ENCODE assay signal across 10 mouse cellular contexts in genomic region chr1:82285461-82286189, GRCm38 (mm10). TPM values are rescaled to one million over a fixed set of nuclear protein-coding genes. Genes with fewer than 3 reads are reported as not detected.
DNase-seq lines count a peak whose midpoint lies in the region; ATAC-seq and TF ChIP-seq lines count a peak whose summit lies in the region.
"Had no signal": no experiment of that assay in that cellular context is flagged by ENCODE, and none has a peak within 500 bp of the region (broad histone marks: within the 10 kb centered on the region; RNA-seq: fewer than 3 reads in every experiment).

No protein-coding gene starts in this region.

- H3K4me3 ChIP-seq in heart, embryonic 11.5 days (ENCODE audit: low read depth, low read length), result peak overlapping the region; percentile 76
- peak overlapping the region; percentile 70 for H3K4me3 ChIP-seq in hindbrain, embryonic 12.5 days
- peak overlapping the region; percentile 44 for H3K4me3 ChIP-seq in midbrain, embryonic 13.5 days (replicated peaks)

- no peaks in the 10 kb centered on the region for H3K9me3 ChIP-seq in heart, embryonic 11.5 days (replicated peaks; ENCODE audit: control insufficient read depth, low read length)
- H3K9me3 ChIP-seq in hindbrain, embryonic 12.5 days (replicated peaks), result no peaks in the 10 kb centered on the region
- H3K9me3 ChIP-seq in midbrain, embryonic 13.5 days, result no peaks in the 10 kb centered on the region

- H3K4me1 ChIP-seq in heart, embryonic 11.5 days (ENCODE audit: control insufficient read depth, insufficient read depth, low read length), result peaks cover 30% of the 10 kb centered on the region
- peaks cover 54% of the 10 kb centered on the region for H3K4me1 ChIP-seq in hindbrain, embryonic 12.5 days
- peaks cover 76% of the 10 kb centered on the region for H3K4me1 ChIP-seq in midbrain, embryonic 13.5 days (replicated peaks)

- H3K27me3 ChIP-seq in heart, embryonic 11.5 days (ENCODE audit: control insufficient read depth, insufficient read depth, low read length), result peaks cover 3% of the 10 kb centered on the region
- H3K27me3 ChIP-seq in hindbrain, embryonic 12.5 days, result no peaks in the 10 kb centered on the region
- no peaks in the 10 kb centered on the region for H3K27me3 ChIP-seq in midbrain, embryonic 13.5 days

- TF ChIP-seq CTCF in brain, embryonic 14.5 days (IDR thresholded peaks at IDR 0.05; ENCODE audit: borderline replicate concordance, extremely low read depth, insufficient read depth, insufficient read length), result no peak

- DNase-seq in heart, postnatal 14 days, result no peak
- peak; percentile 47 for DNase-seq in brain, embryonic 14.5 days (ENCODE audit: low read depth)
- DNase-seq in urinary bladder, adult 18-20 months (ENCODE audit: low spot score in 2 of 2), result no peak
- no peak for DNase-seq in layer of hippocampus, adult 9-10 months (ENCODE audit: low spot score)

- ATAC-seq in heart, embryonic 11.5 days (replicated peaks; ENCODE audit: insufficient number of reproducible peaks, low FRiP score, low TSS enrichment), result no peak
- ATAC-seq in hindbrain, embryonic 12.5 days (ENCODE audit: low FRiP score), result no peak
- ATAC-seq in midbrain, embryonic 13.5 days, result no peak
- no peak for ATAC-seq in inflammation-experienced regulatory T-cells, adult 6 months

- H3K4me2 ChIP-seq in heart, embryonic 11.5 days, result peak overlapping the region; percentile 81
- peak overlapping the region; percentile 64 for H3K4me2 ChIP-seq in hindbrain, embryonic 12.5 days (replicated peaks)
- H3K4me2 ChIP-seq in midbrain, embryonic 13.5 days (replicated peaks), result peak overlapping the region; percentile 82

- TF ChIP-seq POLR2A in brain, embryonic 14.5 days (IDR thresholded peaks at IDR 0.05; ENCODE audit: borderline replicate concordance, extremely low read depth, insufficient read depth, insufficient read length, poor library complexity, severe bottlenecking), result no peak

- H3K27ac ChIP-seq in heart, embryonic 11.5 days (ENCODE audit: low read depth, low read length), result peak overlapping the region; percentile 73
- H3K27ac ChIP-seq in hindbrain, embryonic 12.5 days, result peak overlapping the region; percentile 68; the same call in 1 of the 2 replicates
- peak overlapping the region; percentile 49; the same call in 1 of the 2 replicates for H3K27ac ChIP-seq in midbrain, embryonic 13.5 days

- WGBS in heart, embryonic 11.5 days (ENCODE audit: insufficient replicate concordance), result 34% methylated on average over 5 of the region's 5 CpGs
- WGBS in hindbrain, embryonic 12.5 days, result 12% methylated on average over 5 of the region's 5 CpGs
- WGBS in midbrain, embryonic 13.5 days, result 15% methylated on average over 5 of the region's 5 CpGs

- intact Hi-C loops in heart, postnatal 14 days (cut with DNase I), result loop anchor here (5.0 to 10.0 kb wide), 5 partner anchors 38 to 588 kb away; no protein-coding TSS in a partner anchor

- peaks cover 7% of the 10 kb centered on the region; the same call in 1 of the 2 replicates for H3K36me3 ChIP-seq in heart, embryonic 11.5 days (ENCODE audit: control insufficient read depth, insufficient read depth, low read length)
- peaks cover 13% of the 10 kb centered on the region; the same call in 1 of the 2 replicates for H3K36me3 ChIP-seq in hindbrain, embryonic 12.5 days
- H3K36me3 ChIP-seq in midbrain, embryonic 13.5 days, result peaks cover 14% of the 10 kb centered on the region
- H3K36me3 ChIP-seq: G1E had no signal

- H3K9ac ChIP-seq in heart, embryonic 11.5 days (ENCODE audit: low read depth, low read length), result peak overlapping the region; percentile 79
- peak overlapping the region; percentile 65 for H3K9ac ChIP-seq in hindbrain, embryonic 12.5 days
- peak overlapping the region; percentile 64 for H3K9ac ChIP-seq in midbrain, embryonic 13.5 days (replicated peaks)

RNA-seq across cellular contexts. Expression of gene Irs1, which starts 5.6 kb away (rescaled TPM):
- polyA plus RNA-seq in heart, embryonic 11.5 days (2014; fragmentation: Nextera tagmentation; extraction: Ambion mirVana), result 8.4 and 10.9 TPM in 2 replicates
- total RNA-seq in heart, postnatal 14 days (2021), result 10 to 100 TPM; 37.5 to 38.0 TPM
- 11.8 and 17.6 TPM in 2 replicates for polyA plus RNA-seq in brain, embryonic 14.5 days (2012; rRNA removed)
- polyA plus RNA-seq in hindbrain, embryonic 12.5 days (2016; fragmentation: Nextera tagmentation; extraction: Ambion mirVana), result 17.8 and 18.2 TPM in 2 replicates
- polyA plus RNA-seq in midbrain, embryonic 13.5 days (2015; fragmentation: Nextera tagmentation; extraction: Ambion mirVana), result 6.6 and 7.9 TPM in 2 replicates
- not detected for polyA plus RNA-seq in inflammation-experienced regulatory T-cells, adult 6 months (2017; shearing (Covaris generic))
- polyA plus RNA-seq: G1E had no signal

RNA-seq across cellular contexts. Expression of gene Rhbdd1, which starts 30.6 kb away (rescaled TPM):
- 7.9 and 8.7 TPM in 2 replicates for polyA plus RNA-seq in heart, embryonic 11.5 days (2014; fragmentation: Nextera tagmentation; extraction: Ambion mirVana)
- 10 to 100 TPM; 10.1 to 11.5 TPM for total RNA-seq in heart, postnatal 14 days (2021)
- 4.5 and 6.3 TPM in 2 replicates for polyA plus RNA-seq in brain, embryonic 14.5 days (2012; rRNA removed)
- 7.2 and 7.9 TPM in 2 replicates for polyA plus RNA-seq in hindbrain, embryonic 12.5 days (2016; fragmentation: Nextera tagmentation; extraction: Ambion mirVana)
- polyA plus RNA-seq in midbrain, embryonic 13.5 days (2015; fragmentation: Nextera tagmentation; extraction: Ambion mirVana), result 4.8 and 6.2 TPM in 2 replicates
- 10 to 100 TPM; 15.3 to 21.5 (median 20.5) TPM for polyA plus RNA-seq in inflammation-experienced regulatory T-cells, adult 6 months (2017; shearing (Covaris generic))

RNA-seq across cellular contexts. Expression of gene Gm9747, which starts 52.7 kb away (rescaled TPM):
- 33.1 and 40.5 TPM in 2 replicates for polyA plus RNA-seq in heart, embryonic 11.5 days (2014; fragmentation: Nextera tagmentation; extraction: Ambion mirVana)
- total RNA-seq in heart, postnatal 14 days (2021), result not detected
- polyA plus RNA-seq in brain, embryonic 14.5 days (2012; rRNA removed), result 0.05 and 0.15 TPM in 2 replicates
- polyA plus RNA-seq in hindbrain, embryonic 12.5 days (2016; fragmentation: Nextera tagmentation; extraction: Ambion mirVana), result 37.5 and 37.6 TPM in 2 replicates
- polyA plus RNA-seq in midbrain, embryonic 13.5 days (2015; fragmentation: Nextera tagmentation; extraction: Ambion mirVana), result 20.9 and 21.0 TPM in 2 replicates
- polyA plus RNA-seq in inflammation-experienced regulatory T-cells, adult 6 months (2017; shearing (Covaris generic)), result not detected
- polyA plus RNA-seq: erythroblast, embryonic 14.5 days; G1E had no signal

Comparison
In these comparisons a context has a peak if more than half of its experiments do, and no peak if none do; other contexts are left out.
1. RNA of gene Gm9747, which starts 52.7 kb away (polyA plus RNA-seq): 37.5 to 37.6 TPM in hindbrain, embryonic 12.5 days, 33.1 to 40.5 TPM in heart, embryonic 11.5 days and 20.9 to 21.0 TPM in midbrain, embryonic 13.5 days; 0.05 to 0.15 TPM in brain, embryonic 14.5 days and not detected in inflammation-experienced regulatory T-cells, adult 6 months; every median in the first group is over 10 times any median in the second.
2. Peak in every context shown above with its lines, with median percentiles within 50 percentile points of each other: H3K27ac ChIP-seq, H3K4me2 ChIP-seq, H3K4me3 ChIP-seq and H3K9ac ChIP-seq.